Mouse (Mus musculus) hindbrain, embryonic 14.5 days (tissue): ENCODE measurements at regions not wholly inside any gene's neighbourhood (a gene's known extent, or its start where the extent isn't known, plus 50 kb on each side); places are given as distances from the start of the nearest gene placed in this dataset.
A peak's percentile ranks its signal among the peaks of the same experiment; 100 is the strongest.

Source experiments
- ATAC-seq: fragments of 200-750 bp; cut with Nextera tagmentation; 2 replicates; pipeline ENCODE4 v1.8.0; 2017; ENCODE audit warnings: moderate number of reproducible peaks, mild to moderate bottlenecking, moderate TSS enrichment, moderate library complexity; ENCODE audit not compliant: low FRiP score
- DNase-seq: peaks from one replicate; pipeline ENCODE4 v3.0.0-alpha.2; 2015; ENCODE audit warnings: low spot score
- H3K27ac ChIP-seq: fragments of 300-500 bp; sonication (generic); 2 replicates; pipeline ENCODE4 v1.5.1; 2014; ENCODE audit warnings: mild to moderate bottlenecking, moderate library complexity
- H3K27me3 ChIP-seq: fragments of 300-500 bp; sonication (generic); 2 replicates; pipeline ENCODE4 v1.6.1; 2014; ENCODE audit warnings: mild to moderate bottlenecking, low read length, mixed read lengths; ENCODE audit not compliant: control insufficient read depth, insufficient read depth
- H3K36me3 ChIP-seq: fragments of 300-500 bp; sonication (generic); replicated peaks from 2 replicates; pipeline ENCODE4 v1.6.1; 2014; ENCODE audit not compliant: control insufficient read depth, insufficient read depth
- H3K4me1 ChIP-seq: fragments of 300-500 bp; sonication (generic); replicated peaks from 2 replicates; pipeline ENCODE4 v1.6.1; 2014; ENCODE audit warnings: antibody characterized with exemption, low read length, mixed read lengths; ENCODE audit not compliant: control insufficient read depth, insufficient read depth
- H3K4me2 ChIP-seq: fragments of 300-500 bp; sonication (generic); replicated peaks from 2 replicates; pipeline ENCODE4 v1.6.1; 2014; ENCODE audit warnings: mild to moderate bottlenecking, moderate library complexity
- H3K4me3 ChIP-seq: fragments of 300-500 bp; sonication (generic); replicated peaks from 2 replicates; pipeline ENCODE4 v1.5.1; 2014; ENCODE audit warnings: mild to moderate bottlenecking, low read length
- H3K9ac ChIP-seq: fragments of 300-500 bp; sonication (generic); 2 replicates; pipeline ENCODE4 v1.6.1; 2014
- H3K9me3 ChIP-seq: fragments of 300-500 bp; sonication (generic); 2 replicates; pipeline ENCODE4 v1.6.1; 2016; ENCODE audit warnings: low read length; ENCODE audit not compliant: control insufficient read depth
- WGBS: fragments of 180-500 bp; shearing (Covaris S2); extraction: QIAGEN DNeasy Blood & Tissue Kit; methylation state at CpG from one replicate; pipeline ENCODE4 v1.1.7; 2014; 5-methylcytosine and 5-hydroxymethylcytosine counted together

- DNase-seq (no peak), ATAC-seq (no peak)
- Histone ChIP-seq H3K4me1 (no peaks in the 10 kb centered on the region), H3K4me2 (no peak overlapping the region), H3K27ac (no peak overlapping the region), H3K36me3 (no peaks in the 10 kb centered on the region), H3K4me3 (no peak overlapping the region), H3K9me3 (no peaks in the 10 kb centered on the region), H3K27me3 (no peaks in the 10 kb centered on the region), H3K9ac (no peak overlapping the region)
Measured at GRCm38 (mm10) chrX:82741478-82741877, 207.2 kb upstream of the Dmd start.

GRCm38 (mm10) chrX:82764204-82764603, 184.5 kb upstream of the Dmd start:
- H3K4me2 ChIP-seq = no peak overlapping the region
- ATAC-seq = no peak

GRCm38 (mm10) chrX:82809171-82809570, 139.5 kb upstream of the Dmd start:
- H3K27ac ChIP-seq = no peak overlapping the region
- no peak for ATAC-seq
- WGBS = 20% methylated on average over 2 of the region's 2 CpGs

More at GRCm38 (mm10) chrX:82764204-82764603, 184.5 kb upstream of the Dmd start:
- H3K4me1 ChIP-seq = no peaks in the 10 kb centered on the region
- no peaks in the 10 kb centered on the region for H3K36me3 ChIP-seq
- no peak overlapping the region for H3K9ac ChIP-seq
- no peaks in the 10 kb centered on the region for H3K27me3 ChIP-seq
- WGBS = 37% methylated on average over 2 of the region's 2 CpGs
- no peaks in the 10 kb centered on the region for H3K9me3 ChIP-seq
- no peak overlapping the region for H3K4me3 ChIP-seq
- H3K27ac ChIP-seq = no peak overlapping the region
- no peak for DNase-seq

GRCm38 (mm10) chrX:82814618-82815017, 134.1 kb upstream of the Dmd start:
- Histone ChIP-seq H3K36me3 (no peaks in the 10 kb centered on the region), H3K27ac (no peak overlapping the region), H3K27me3 (no peaks in the 10 kb centered on the region), H3K4me2 (peak overlapping the region; percentile 48), H3K9ac (peak overlapping the region; percentile 45), H3K4me3 (peak overlapping the region; percentile 26), H3K4me1 (no peaks in the 10 kb centered on the region), H3K9me3 (no peaks in the 10 kb centered on the region)
- DNase-seq = peak; percentile 44
- 26% methylated on average over 11 of the region's 11 CpGs for WGBS
- peak; percentile 43; the same call in 1 of the 2 replicates for ATAC-seq

More at GRCm38 (mm10) chrX:82809171-82809570, 139.5 kb upstream of the Dmd start:
- Histone ChIP-seq H3K4me1 (no peaks in the 10 kb centered on the region), H3K9ac (no peak overlapping the region), H3K27me3 (no peaks in the 10 kb centered on the region), H3K36me3 (no peaks in the 10 kb centered on the region), H3K4me2 (no peak overlapping the region), H3K4me3 (no peak overlapping the region), H3K9me3 (no peaks in the 10 kb centered on the region)
- no peak for DNase-seq

- Histone ChIP-seq H3K4me1 (no peaks in the 10 kb centered on the region), H3K4me3 (no peak overlapping the region), H3K9ac (no peak overlapping the region), H3K27ac (no peak overlapping the region), H3K4me2 (0 out of 2 replicates have a peak overlapping the region, but pooled peaks have one; percentile 19), H3K9me3 (no peaks in the 10 kb centered on the region), H3K36me3 (no peaks in the 10 kb centered on the region), H3K27me3 (no peaks in the 10 kb centered on the region)
- DNase-seq (peak; percentile 39), ATAC-seq (no peak)
- WGBS = 44% methylated on average over 4 of the region's 4 CpGs
Measured at GRCm38 (mm10) chrX:82817045-82817444, 131.6 kb upstream of the Dmd start.

- no peaks in the 10 kb centered on the region for H3K4me1 ChIP-seq
- no peak overlapping the region for H3K9ac ChIP-seq
- no peak overlapping the region for H3K27ac ChIP-seq
- no peak for ATAC-seq
- DNase-seq = no peak
- H3K27me3 ChIP-seq = no peaks in the 10 kb centered on the region
- no peak overlapping the region for H3K4me2 ChIP-seq
- H3K4me3 ChIP-seq = no peak overlapping the region
- no peaks in the 10 kb centered on the region for H3K9me3 ChIP-seq
- 37% methylated on average over 5 of the region's 5 CpGs for WGBS
- H3K36me3 ChIP-seq = no peaks in the 10 kb centered on the region
Measured at GRCm38 (mm10) chrX:82823606-82824005, 125.1 kb upstream of the Dmd start.

- no peak for ATAC-seq
- WGBS = 33% methylated on average over 1 of the region's 1 CpGs
Measured at GRCm38 (mm10) chrX:82866116-82866515, 82.6 kb upstream of the Dmd start.

More at GRCm38 (mm10) chrX:82866116-82866515, 82.6 kb upstream of the Dmd start:
- no peak for DNase-seq
- Histone ChIP-seq H3K9me3 (no peaks in the 10 kb centered on the region), H3K27ac (no peak overlapping the region), H3K4me1 (no peaks in the 10 kb centered on the region), H3K9ac (no peak overlapping the region), H3K36me3 (no peaks in the 10 kb centered on the region), H3K4me3 (no peak overlapping the region), H3K4me2 (no peak overlapping the region), H3K27me3 (no peaks in the 10 kb centered on the region)
